Mouse (Mus musculus): ENCODE measurements around the gene Defb21. TPM values are rescaled to one million over a fixed set of nuclear protein-coding genes. Genes with fewer than 3 reads are reported as not detected.

Gene Defb21
- polyA plus RNA-seq, 1 experiment, result not detected

GRCm38 (mm10) chr2:152601275-152601960, 28.9 kb downstream of the Defb21 start:
- DNase-seq (ENCODE audit: extremely low spot score in 1 of 2, low spot score in 1 of 2), result no peak

- DNase-seq (ENCODE audit: extremely low spot score in 1 of 2, low spot score in 1 of 2), result peak in 1 of 2 experiments; percentile 56
Measured at GRCm38 (mm10) chr2:152604057-152604456, 31.5 kb downstream of the Defb21 start, which contains the start of gene Defb36. Gene Defb36, plus strand, starts transcription at chr2:152604327.

DNA sequence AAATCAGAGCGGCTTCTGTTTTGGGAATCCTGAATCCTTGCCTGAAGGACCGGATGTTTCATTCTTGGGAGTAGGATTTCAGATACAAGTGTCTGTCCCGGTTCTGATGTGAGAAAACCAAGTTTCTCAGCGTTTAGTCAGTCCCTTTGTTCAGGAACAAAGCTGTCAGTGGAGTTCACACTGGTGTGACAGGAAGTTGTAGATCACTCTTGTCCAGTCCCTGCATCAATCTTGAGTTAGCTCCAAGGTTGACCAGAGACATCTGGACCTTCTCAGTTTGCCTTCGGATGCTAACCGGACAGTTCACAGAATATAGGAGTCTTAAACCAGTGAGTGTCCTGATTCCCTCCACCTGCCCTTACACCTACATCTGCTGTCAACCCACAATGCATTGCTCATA, 35.2 kb downstream of the Defb21 start:
- no peak for DNase-seq (ENCODE audit: extremely low spot score in 1 of 2, low spot score in 1 of 2)

- DNase-seq (ENCODE audit: extremely low spot score in 1 of 2, low spot score in 1 of 2), result no peak
Measured at GRCm38 (mm10) chr2:152608719-152609118, 36.2 kb downstream of the Defb21 start.

GRCm38 (mm10) chr2:152612193-152612592, 39.6 kb downstream of the Defb21 start:
- DNase-seq (ENCODE audit: extremely low spot score in 1 of 2, low spot score in 1 of 2), result no peak

GRCm38 (mm10) chr2:152615563-152615962, 43.0 kb downstream of the Defb21 start:
- DNase-seq (ENCODE audit: extremely low spot score in 1 of 2, low spot score in 1 of 2), result peak; percentile 21 to 86

DNA sequence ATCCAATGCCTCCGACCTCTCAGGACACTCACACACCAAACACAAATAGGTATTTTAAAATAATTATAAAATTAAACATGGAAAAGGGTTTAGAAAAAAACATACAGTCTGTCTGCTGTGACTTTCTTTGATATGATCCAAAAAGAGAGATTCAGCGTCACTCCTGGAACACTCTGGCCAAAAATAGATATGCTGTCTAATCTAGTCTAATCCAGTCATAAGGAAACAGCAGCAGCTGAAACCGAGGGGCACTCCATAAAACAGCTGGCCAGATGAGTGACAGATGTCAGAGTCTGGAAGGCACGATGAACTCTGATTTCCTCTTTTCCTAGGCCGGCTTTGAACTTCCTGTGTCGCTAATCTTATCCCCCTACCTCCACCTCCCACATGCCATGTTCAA, 43.9 kb downstream of the Defb21 start:
- DNase-seq (ENCODE audit: extremely low spot score in 1 of 2, low spot score in 1 of 2), result no peak

- no peak for DNase-seq (ENCODE audit: extremely low spot score in 1 of 2, low spot score in 1 of 2)
Measured at GRCm38 (mm10) chr2:152617374-152617773, 44.8 kb downstream of the Defb21 start.

DNA sequence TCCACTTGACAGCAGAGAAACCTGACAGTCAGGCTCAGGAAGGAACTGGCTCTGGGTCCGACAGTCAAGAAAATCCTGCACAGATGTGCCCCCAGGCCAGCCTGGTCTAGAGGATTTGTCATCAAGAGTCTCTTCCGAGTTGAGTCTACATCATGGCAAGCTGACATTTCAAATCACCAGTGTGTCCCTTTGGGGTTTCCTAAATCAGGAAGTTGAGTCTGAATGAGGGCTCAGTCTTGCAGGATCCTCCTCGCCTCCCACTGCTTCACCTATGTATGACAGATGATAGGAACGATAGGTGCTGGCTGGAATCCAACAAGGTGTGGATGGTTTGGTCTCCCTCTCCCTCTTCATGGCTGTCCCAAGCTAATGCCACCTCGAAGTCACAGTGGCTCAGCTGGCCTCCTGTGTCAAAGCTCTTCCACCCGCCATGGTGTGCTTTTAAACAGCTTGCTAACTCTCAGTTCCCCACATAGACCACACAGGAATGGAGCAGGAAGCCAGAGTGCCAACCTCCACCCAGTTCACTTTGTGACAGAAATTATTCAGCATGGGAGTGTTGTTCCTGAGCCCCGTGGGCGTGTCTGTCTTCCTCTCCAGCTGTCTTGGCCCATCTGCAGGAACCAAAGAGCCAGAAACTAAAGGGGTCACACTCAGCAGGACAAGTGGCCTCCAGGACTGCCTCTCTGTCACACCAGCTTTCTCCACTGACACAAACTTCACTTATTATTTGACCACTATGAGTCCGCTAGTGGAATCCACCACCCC, 48.0 kb downstream of the Defb21 start:
- DNase-seq (ENCODE audit: extremely low spot score in 1 of 2, low spot score in 1 of 2), result peak in 1 of 2 experiments; percentile 50

DNA sequence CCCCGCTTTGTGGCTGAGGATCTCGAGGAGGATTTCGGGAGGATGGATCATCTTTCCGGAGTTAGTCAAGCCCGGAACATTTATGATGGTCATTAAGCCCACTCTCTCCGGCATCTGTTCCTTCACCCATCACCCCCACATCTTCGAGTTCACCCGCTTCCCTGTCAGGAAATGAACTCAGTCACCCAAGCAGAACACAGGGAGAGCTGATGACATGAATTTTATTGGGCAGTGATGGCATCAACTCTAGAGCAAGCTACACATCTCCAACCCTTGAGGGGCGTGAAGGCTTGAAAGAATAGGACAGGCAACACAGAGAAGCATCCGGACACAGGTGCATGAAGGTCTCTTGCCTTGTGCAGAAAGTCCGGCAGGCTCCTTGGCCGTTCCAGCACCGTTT, 49.6 kb downstream of the Defb21 start:
- no peak for DNase-seq (ENCODE audit: extremely low spot score in 1 of 2, low spot score in 1 of 2)

- DNase-seq (ENCODE audit: extremely low spot score in 1 of 2, low spot score in 1 of 2), result no peak
Measured at GRCm38 (mm10) chr2:152622953-152623352, 50.4 kb downstream of the Defb21 start, which contains the start of gene Defb25. Gene Defb25, minus strand, starts transcription at chr2:152623053.

Other genes starting within 250 kb of the Defb21 start
- gene Rbck1, start 240.1 kb upstream of the Defb21 start, polyA plus RNA-seq (2012; rRNA removed), result 209 and 246 TPM in 2 replicates
- gene Trib3, start 228.7 kb upstream of the Defb21 start, polyA plus RNA-seq (2012; rRNA removed), result 0.48 and 0.52 TPM in 2 replicates
- gene Nrsn2, start 196.1 kb upstream of the Defb21 start, polyA plus RNA-seq (2012; rRNA removed), result 99.0 and 113 TPM in 2 replicates
- gene Sox12, start 174.7 kb upstream of the Defb21 start, polyA plus RNA-seq (2012; rRNA removed), result 22.7 and 23.4 TPM in 2 replicates
- 9.2 and 9.7 TPM in 2 replicates for gene Zcchc3, start 157.7 kb upstream of the Defb21 start, polyA plus RNA-seq (2012; rRNA removed)
- gene 6820408C15Rik, start 157.2 kb upstream of the Defb21 start, polyA plus RNA-seq (2012; rRNA removed), result 4.4 and 4.5 TPM in 2 replicates
- not detected in 2 replicates for gene Defb23, start 108.1 kb upstream of the Defb21 start, polyA plus RNA-seq (2012; rRNA removed)
- 0.20 TPM in 1 of 2 replicates, not detected in the other for gene Defb20, start 95.7 kb upstream of the Defb21 start, polyA plus RNA-seq (2012; rRNA removed)
- not detected in 2 replicates for gene Defb22, start 82.6 kb upstream of the Defb21 start, polyA plus RNA-seq (2012; rRNA removed)
- not detected in 2 replicates for gene Defb26, start 61.1 kb upstream of the Defb21 start, polyA plus RNA-seq (2012; rRNA removed)
- not detected in 2 replicates for gene Defb28, start 54.5 kb upstream of the Defb21 start, polyA plus RNA-seq (2012; rRNA removed)
- gene Defb29, start 32.6 kb upstream of the Defb21 start, polyA plus RNA-seq (2012; rRNA removed), result not detected in 2 replicates
- gene Gm17416, start 3.4 kb upstream of the Defb21 start, polyA plus RNA-seq (2012; rRNA removed), result not detected in 2 replicates
- not detected in 2 replicates for gene Defb19, start 7.6 kb downstream of the Defb21 start, polyA plus RNA-seq (2012; rRNA removed)
- gene Defb45, start 26.7 kb downstream of the Defb21 start, polyA plus RNA-seq (2012; rRNA removed), result not detected in 2 replicates
- gene Defb36, start 31.6 kb downstream of the Defb21 start, polyA plus RNA-seq (2012; rRNA removed), result not detected in 2 replicates
- gene Defb25, start 50.3 kb downstream of the Defb21 start, polyA plus RNA-seq (2012; rRNA removed), result not detected in 2 replicates
- 0.59 and 0.72 TPM in 2 replicates for gene Rem1, start 54.2 kb downstream of the Defb21 start, polyA plus RNA-seq (2012; rRNA removed)
- gene H13, start 96.7 kb downstream of the Defb21 start, polyA plus RNA-seq (2012; rRNA removed), result 82.4 and 82.7 TPM in 2 replicates
- gene Mcts2, start 114.3 kb downstream of the Defb21 start, polyA plus RNA-seq (2012; rRNA removed), result 18.9 and 19.0 TPM in 2 replicates
- 81.5 and 93.8 TPM in 2 replicates for gene Id1, start 163.5 kb downstream of the Defb21 start, polyA plus RNA-seq (2012; rRNA removed)
- 6.9 and 7.6 TPM in 2 replicates for gene Cox4i2, start 181.4 kb downstream of the Defb21 start, polyA plus RNA-seq (2012; rRNA removed)

Measured in frontal cortex, adult 2 months (tissue).